Mouse (Mus musculus) Patski (cell line): ENCODE data around the gene Mrps31. TPM values are rescaled to one million over a fixed set of nuclear protein-coding genes. Genes with fewer than 3 reads are reported as not detected.

Experiments used
- ATAC-seq: fragments of 100-300 bp; one replicate; pipeline ENCODE4 v1.8.0; 2021
- CTCF ChIA-PET: fragments of 350-600 bp; sonication (Branson Sonifier 250); formaldehyde crosslinking; loops from one replicate; lab custom pipeline; 2022; ENCODE audit warnings: inconsistent platforms; lab: Charles Lee
- POLR2A ChIA-PET: fragments of 350-600 bp; sonication (Branson Sonifier 250); formaldehyde crosslinking; loops from one replicate; lab custom pipeline; 2022; ENCODE audit warnings: antibody characterized with exemption, inconsistent platforms; lab: Charles Lee
- DNase-seq: peaks from one replicate; pipeline ENCODE4 v3.0.0-alpha.2; 2011; ENCODE audit warnings: low read depth, low spot score
- H3K27me3 ChIP-seq: fragments of 371-371 bp; one replicate; pipeline ENCODE4 v1.5.1; 2021
- CTCF ChIP-seq: fragments of 100-300 bp; IDR thresholded peaks from one replicate; pipeline ENCODE4 v1.5.1; 2021
- in situ Hi-C: fragments of 300-500 bp; cut with MboI; formaldehyde crosslinking; loops from 3 replicates; pipeline ENCODE4 v1.11.1; 2018; ENCODE audit warnings: low pct_unique_long_range_greater_than_20kb, mixed read lengths
- polyA plus RNA-seq: library from polyadenylated mRNA; unstranded; gene quantifications from one replicate; pipeline ENCODE4 v1.2.3, GENCODE M21; 2021

Gene Mrps31
- 32.9 TPM for polyA plus RNA-seq

DNA sequence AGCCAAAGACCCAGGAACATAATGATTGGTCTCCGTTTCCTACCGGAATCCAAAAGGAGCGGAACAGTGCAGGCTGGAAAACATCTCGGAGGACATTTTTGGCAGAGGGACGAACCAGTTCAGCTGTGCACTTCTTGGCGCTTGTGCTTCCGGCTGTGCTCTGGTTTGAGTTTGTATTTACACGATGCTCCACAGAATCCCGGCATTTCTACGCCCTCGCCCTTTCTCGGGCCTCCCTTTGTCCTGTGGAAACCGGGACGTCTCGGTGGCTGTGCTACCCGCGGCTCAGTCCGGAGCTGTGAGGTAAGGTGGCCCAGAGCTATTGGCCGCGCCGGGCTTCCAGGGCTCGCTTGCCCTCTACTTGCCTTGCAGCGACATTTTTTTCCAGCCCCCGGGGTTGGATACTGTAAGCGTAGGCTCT lies at the start of gene Mrps31:
Gene Mrps31, plus strand, starts transcription at position 80 of the 421 bp plus-strand sequence.
- TF ChIP-seq CTCF: no peak
- peak; percentile 78 for ATAC-seq
- ChIA-PET CTCF (no interaction called here), POLR2A (interaction anchor here (0.7 kb wide), 1 partner anchor 288 kb away, joined by 3 read pairs; no protein-coding TSS in a partner anchor)
- DNase-seq: peak; percentile 69
- H3K27me3 ChIP-seq: no peaks in the 10 kb centered on the region
- in situ Hi-C loops: no loop called here

DNA sequence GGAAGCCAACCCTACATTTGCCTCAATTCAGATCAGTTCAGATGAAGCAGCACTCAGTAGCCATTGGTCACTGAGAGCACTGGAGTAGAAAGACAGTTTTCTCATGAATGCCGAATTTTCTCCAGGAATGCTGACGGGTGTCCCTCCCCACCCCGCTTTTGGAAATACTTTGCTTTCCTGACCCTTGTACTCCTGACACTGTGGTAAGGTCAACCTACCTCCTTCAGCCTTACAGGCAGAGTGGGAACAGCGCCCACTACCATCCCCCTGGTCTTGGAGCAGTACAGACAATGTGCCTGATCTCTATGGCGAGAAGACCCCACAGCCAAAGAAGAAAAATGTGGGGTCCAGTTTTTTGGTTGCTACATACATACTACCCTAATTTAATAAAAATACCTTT lies 34.9 kb upstream of the Mrps31 start:
- TF ChIP-seq CTCF: no peak
- in situ Hi-C loops: no loop called here
- CTCF ChIA-PET: interaction anchor here (1.2 kb wide), 1 partner anchor 184 kb away, joined by 5 read pairs; the partner anchor contains the start of gene Vps36
- ATAC-seq (no peak), DNase-seq (no peak)
- POLR2A ChIA-PET: no interaction called here
- H3K27me3 ChIP-seq: no peaks in the 10 kb centered on the region

DNA sequence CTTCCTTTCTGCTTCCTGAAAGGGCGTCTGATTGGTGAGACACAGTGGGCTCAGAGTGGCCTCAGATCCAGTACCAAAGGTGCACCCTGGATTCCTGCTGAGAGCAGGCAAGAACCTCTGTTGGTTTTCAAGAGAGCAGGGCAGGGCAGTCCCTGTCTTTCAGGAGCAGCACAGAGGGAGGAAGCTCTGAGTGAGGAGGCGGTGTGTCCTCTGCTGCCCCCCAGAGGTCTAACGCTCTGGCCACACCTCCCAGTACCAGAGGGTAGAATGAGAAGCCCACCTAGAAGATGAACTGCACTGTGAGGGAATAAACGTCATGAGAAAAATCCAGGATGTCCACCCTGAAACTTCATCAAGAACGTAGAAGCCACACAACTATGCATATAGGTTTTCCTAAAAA lies 34.3 kb upstream of the Mrps31 start:
- DNase-seq (no peak), ATAC-seq (peak; percentile 78)
- ChIA-PET CTCF (interaction anchor here (1.2 kb wide), 1 partner anchor 185 kb away, joined by 5 read pairs; the partner anchor contains the start of gene Vps36), POLR2A (no interaction called here)
- no peaks in the 10 kb centered on the region for H3K27me3 ChIP-seq
- peak; percentile 71 for TF ChIP-seq CTCF
- in situ Hi-C loops: no loop called here

DNA sequence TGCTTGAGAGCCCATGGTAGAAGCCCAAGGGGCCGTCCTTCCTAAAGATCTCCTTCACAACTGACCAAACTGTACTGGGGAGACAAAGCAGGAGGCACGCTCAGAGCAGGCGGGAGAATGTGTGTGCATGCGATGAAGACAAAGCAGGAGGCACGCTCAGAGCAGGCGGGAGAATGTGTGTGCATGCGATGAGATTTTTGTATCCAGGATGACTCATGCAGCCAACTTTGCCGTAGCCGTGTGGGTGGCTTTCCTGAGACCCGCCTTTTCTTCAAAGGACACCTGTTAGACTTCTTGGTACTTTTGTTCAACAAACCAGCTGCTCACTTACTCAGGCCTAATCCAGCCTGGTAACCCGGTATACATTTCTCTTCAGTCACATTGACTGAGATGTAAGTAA lies 30.2 kb upstream of the Mrps31 start:
- ChIA-PET CTCF (no interaction called here), POLR2A (no interaction called here)
- in situ Hi-C loops: loop anchor here (10.0 kb wide), 1 partner anchor 176 kb away; no protein-coding TSS in a partner anchor
- DNase-seq (no peak), ATAC-seq (no peak)
- no peak for TF ChIP-seq CTCF
- no peaks in the 10 kb centered on the region for H3K27me3 ChIP-seq

DNA sequence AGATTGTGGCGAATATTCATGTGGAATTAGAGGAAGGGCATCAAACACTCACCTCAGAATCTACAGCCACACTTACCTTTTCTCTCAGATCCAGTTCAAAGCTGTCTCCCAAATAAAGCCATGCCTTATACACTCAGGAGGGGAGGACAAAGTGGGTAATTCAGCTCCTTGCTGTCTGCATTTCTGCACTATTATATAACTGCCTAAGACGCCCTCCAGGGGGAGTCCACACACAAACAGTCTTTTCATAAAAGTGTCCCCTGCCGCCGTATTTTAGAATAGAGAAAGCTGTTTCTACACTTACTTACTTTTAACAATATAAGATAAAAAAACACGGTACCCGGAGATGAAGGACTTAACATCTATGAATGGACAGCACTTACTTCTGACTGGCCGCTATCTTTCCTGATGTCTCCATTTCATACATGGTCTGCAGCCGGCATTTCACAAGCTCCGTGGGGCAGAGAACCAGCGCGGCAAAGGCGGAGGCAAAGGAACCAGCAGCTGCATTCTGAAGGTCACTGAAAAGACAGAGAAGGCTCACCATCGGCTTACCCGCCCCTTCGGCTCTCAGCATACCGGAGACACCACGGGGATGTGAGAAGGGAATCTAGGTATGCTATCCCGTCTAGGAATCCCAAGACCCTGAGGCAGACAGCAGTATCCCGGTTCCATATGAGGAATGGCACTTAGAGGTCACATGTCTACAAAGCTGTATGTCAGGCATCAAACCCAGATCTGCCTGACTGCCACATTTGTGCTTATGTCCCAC lies 28.2 kb upstream of the Mrps31 start:
- no peaks in the 10 kb centered on the region for H3K27me3 ChIP-seq
- peak; percentile 28 for TF ChIP-seq CTCF
- DNase-seq (no peak), ATAC-seq (no peak)
- ChIA-PET CTCF (interaction anchor here (0.9 to 1.7 kb wide), 2 partner anchors 65 to 191 kb away, joined by 3 to 4 read pairs; partner anchors contain the start of gene Vps36), POLR2A (interaction anchor here (0.6 kb wide), 1 partner anchor 10 kb away, joined by 3 read pairs; no protein-coding TSS in a partner anchor)
- in situ Hi-C loops: loop anchor here (10.0 kb wide), 1 partner anchor 178 kb away; no protein-coding TSS in a partner anchor

DNA sequence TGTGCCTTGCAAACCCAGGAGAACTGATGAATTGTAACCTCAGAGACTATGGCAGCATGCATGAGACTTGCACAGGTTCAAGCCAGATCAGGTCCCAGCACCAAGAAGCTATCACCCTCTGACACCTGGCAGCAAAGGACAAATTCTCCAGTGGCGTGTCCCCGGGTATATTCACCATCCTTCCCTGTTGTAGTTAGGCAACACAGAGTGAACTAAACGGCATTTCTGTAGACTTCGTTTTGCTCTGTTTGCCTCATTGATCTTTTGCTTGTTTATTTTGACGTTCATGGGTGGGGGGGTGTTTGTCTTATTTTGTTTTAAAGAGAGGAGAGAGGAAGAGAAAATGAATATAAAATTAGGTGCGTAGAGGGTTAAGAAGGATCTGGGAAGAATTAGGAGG lies 26.0 kb upstream of the Mrps31 start:
- in situ Hi-C loops: loop anchor here (10.0 kb wide), 1 partner anchor 180 kb away; no protein-coding TSS in a partner anchor
- no peak for TF ChIP-seq CTCF
- ATAC-seq (no peak), DNase-seq (no peak)
- ChIA-PET CTCF (interaction anchor here (1.4 kb wide), 1 partner anchor 393 kb away, joined by 3 read pairs; no protein-coding TSS in a partner anchor), POLR2A (no interaction called here)
- H3K27me3 ChIP-seq: no peaks in the 10 kb centered on the region

DNA sequence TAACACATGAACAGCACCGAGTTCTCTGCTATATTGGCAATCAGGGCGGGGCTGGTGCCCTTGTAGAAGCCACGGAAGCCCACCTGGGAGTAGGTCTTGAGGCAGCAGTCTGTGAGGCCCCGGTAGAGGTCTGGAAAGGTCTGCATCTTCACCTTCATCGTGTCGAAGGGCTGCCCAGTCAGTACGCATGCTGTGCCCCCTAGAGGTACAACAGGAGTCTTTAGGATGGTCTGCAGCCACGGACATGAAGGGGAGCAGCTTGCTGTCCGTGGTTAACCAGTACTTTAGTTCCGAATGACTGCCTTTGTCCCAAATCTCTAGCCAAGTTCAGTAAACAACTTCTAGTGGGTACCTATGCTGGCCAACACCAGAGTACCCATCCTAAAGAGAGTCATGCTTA lies 21.3 kb upstream of the Mrps31 start:
- CTCF ChIA-PET: no interaction called here
- in situ Hi-C loops: loop anchor here (10.0 kb wide), 1 partner anchor 185 kb away; no protein-coding TSS in a partner anchor

DNA sequence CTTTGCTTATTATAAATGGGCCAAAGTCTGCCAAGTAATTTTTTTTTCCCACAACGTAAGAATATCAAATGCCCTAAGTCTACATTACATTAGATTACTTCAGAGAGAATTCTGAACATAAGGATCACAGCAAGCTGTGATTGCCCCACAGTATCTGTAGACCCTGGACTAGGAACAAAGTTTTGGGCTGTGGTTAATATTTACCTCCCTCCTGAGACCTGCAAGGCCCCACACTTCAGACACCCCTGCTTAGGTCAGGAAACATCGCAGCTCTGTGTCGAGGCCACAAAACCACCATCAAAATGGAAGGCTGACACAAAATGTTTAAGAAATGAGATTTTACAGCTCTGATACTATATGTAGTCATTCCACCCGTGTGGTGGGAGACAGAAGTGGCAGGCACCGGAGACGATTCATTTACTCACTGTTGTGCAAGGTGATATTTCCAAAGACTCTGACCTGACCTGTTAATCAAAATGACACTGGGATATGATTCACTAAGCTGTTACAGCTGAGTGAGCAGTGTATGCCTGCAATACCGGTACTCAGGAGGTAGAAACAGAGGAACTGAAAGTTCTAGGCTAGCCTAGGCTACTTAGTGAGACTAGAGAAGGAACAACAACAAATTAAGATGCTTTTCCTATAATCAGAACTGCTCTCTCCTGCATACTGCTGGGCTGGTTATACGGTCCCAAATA lies 20.2 kb upstream of the Mrps31 start:
- no peaks in the 10 kb centered on the region for H3K27me3 ChIP-seq
- ATAC-seq: no peak
- no peak for DNase-seq
- in situ Hi-C loops: no loop called here
- ChIA-PET CTCF (no interaction called here), POLR2A (interaction anchor here (0.9 kb wide), 1 partner anchor 19 kb away, joined by 3 read pairs; no protein-coding TSS in a partner anchor)
- no peak for TF ChIP-seq CTCF

More for the DNA sequence above, 21.3 kb upstream of the Mrps31 start:
- no peak for TF ChIP-seq CTCF
- H3K27me3 ChIP-seq: no peaks in the 10 kb centered on the region
- ATAC-seq: no peak
- POLR2A ChIA-PET: no interaction called here
- no peak for DNase-seq

DNA sequence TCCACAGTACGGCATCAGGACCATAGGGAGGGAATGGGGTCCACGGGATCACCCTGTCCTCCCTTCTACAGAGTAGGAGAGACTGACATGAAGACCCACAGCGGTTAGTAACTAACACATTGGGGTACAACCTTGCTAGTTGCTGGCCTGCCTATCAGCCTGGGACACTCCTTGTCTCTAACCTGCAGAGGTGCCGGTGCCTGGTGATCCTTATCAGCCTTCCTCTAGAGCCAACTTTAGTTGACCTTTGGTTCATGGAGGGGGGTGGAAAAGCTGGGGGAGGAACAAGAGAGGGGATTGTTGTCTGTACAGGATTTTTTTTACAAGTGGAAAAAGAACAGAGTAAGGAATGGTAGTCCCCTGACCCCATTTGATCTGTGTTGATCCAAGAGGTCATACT lies 16.7 kb upstream of the Mrps31 start:
- no peak for TF ChIP-seq CTCF
- in situ Hi-C loops: no loop called here
- no peaks in the 10 kb centered on the region for H3K27me3 ChIP-seq
- POLR2A ChIA-PET: no interaction called here
- ATAC-seq (no peak), DNase-seq (no peak)
- CTCF ChIA-PET: no interaction called here

DNA sequence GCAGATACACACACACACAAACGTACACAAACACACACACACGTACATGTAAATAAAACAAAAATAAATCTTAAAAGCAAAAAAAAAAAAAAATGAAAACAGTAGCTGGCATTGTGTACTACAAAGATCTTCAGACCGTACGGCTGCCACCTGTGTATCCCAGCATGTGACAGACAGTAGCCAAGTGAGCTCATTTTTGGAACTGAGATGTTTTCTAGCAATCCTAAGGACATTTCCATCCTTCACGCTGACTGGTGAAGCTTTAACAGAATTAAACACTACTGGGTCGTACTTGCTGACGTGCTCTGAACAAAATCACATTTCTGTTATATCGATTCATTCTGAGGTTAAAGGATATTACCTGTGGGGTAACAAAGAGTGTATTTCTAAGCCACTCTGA lies 15.9 kb upstream of the Mrps31 start:
- ChIA-PET CTCF (interaction anchor here (1.1 kb wide), 1 partner anchor 125 kb away, joined by 3 read pairs; no protein-coding TSS in a partner anchor), POLR2A (no interaction called here)
- no peaks in the 10 kb centered on the region for H3K27me3 ChIP-seq
- in situ Hi-C loops: no loop called here
- DNase-seq (no peak), ATAC-seq (no peak)
- TF ChIP-seq CTCF: no peak
